Mouse (Mus musculus) heart, adult 8-10 months (tissue): Measurements from ENCODE around the gene Tmem163. TPM values are rescaled to one million over a fixed set of nuclear protein-coding genes. Genes with fewer than 3 reads are reported as not detected.

Experiments used
- DNase-seq: peaks from one replicate; pipeline ENCODE4 v3.0.0; 2022; ENCODE audit warnings: low spot score
- total RNA-seq, 4 experiments: library from RNA; stranded (reverse); gene quantifications; 2 replicates each; pipeline ENCODE4 v1.2.4; 2022

Tmem163 gene
- 1 to 10 TPM; 5.3 to 8.2 (median 6.3) TPM for total RNA-seq

DNA sequence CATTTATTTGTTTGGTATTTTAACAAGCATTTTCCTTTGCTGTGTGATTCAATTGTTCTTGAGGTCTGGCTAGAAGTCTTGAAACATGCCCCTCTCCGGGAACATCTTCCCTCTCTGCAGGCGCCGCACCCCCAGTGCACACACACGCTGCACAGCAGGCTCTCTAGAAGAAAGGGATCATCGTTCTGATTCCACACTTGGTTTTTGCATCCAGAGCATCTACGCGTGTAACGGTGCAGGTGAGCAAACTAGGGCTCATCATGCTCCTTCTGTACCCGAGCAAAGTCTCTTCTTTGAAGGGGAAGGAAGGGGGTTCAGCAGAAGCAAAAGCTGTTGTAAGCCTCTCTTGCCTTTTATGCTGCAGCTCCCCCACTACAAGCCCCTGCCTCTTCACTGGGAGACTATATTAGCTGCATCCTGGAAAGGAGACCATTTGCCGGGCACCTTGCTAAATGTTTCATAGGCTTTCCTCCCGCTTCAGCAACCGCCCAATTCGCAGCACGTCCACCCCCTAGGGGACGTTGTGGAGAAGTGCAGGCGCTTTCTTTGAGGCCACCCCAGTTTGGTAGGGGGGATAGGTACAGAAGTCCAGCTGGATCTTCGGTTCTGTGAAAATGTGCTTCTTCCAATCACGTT, at the start of gene Tmem163:
Gene Tmem163, minus strand, starts transcription at position 51 of the 636 bp plus-strand sequence.
- no peak for DNase-seq

DNA sequence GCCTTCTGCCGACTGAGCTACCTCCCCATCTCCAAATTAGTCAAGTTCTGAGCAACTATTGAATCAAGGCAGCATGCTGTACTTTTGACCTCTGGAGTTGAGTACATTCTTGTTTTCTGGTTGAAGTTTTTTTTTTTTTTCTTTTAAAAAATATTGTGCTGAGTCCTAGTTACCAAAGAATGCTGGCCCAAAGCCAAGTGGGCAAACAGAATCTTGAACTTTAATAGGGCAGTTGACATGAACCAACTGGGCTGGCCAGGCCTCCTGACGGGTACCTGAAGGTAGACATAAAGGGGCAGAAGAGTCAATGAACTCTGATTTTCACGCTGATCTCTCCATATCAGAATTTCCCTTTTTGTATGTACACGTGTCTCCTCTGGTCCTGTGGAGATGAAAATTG, 49.7 kb upstream of the Tmem163 start, which contains the start of gene Acmsd:
Gene Acmsd, plus strand, starts transcription at position 318 of the 400 bp plus-strand sequence.
- no peak for DNase-seq

DNA sequence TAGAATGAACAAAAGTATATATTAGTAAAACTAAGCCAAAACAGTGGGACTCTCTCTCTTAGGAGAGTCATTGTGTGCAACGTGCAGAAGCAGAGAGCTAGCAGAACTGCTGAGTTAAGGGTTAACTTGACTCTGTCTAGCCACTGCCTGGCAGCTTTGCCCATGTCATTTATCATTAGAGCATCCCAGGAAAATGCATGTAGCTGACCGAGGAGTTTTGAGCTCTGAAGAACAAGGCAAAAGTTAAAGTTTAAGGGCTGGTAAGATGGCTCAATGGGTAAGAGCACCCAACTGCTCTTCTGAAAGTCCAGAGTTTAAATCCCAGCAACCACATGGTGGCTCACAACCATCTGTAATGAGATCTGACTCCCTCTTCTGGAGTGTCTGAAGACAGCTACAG, 44.2 kb upstream of the Tmem163 start:
- DNase-seq: no peak

DNA sequence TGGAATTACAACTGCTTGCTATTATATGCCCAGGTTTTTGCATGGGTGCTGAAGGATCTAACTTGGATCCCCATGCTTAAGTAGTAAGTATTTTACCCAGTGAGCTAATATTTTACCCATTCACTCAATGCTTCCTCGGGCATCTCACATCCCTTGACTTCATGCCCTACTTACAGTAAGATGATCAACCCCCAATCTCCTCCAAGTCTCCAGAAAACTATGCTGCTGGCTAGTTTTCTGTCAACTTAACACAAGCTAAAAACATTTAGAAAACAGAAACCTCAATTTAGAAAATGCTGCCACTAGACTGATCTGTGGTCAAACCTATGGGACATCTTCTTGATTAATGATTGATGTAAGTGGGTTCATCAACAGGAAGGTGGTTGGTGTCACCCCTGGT, 38.9 kb upstream of the Tmem163 start:
- DNase-seq: no peak

DNA sequence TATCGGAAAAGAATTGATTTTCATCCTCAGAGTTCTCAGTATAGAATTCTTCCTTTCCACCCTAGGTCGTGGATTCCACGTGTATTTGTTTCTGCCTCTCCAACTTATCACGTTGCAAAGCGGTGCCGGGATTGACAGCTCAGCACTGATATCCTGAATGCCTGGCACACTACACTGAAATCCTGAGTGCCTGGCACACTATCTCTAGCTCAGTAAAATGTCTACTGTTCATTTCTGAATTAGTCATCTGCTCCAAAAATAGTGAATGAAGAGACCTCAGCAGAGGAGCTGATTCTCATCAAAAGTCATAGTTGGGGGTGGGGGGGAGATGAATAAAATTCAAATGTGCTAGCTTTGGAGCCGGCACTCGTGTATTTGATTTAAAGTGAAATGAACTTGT, 37.1 kb upstream of the Tmem163 start:
- peak; percentile 26 for DNase-seq

DNA sequence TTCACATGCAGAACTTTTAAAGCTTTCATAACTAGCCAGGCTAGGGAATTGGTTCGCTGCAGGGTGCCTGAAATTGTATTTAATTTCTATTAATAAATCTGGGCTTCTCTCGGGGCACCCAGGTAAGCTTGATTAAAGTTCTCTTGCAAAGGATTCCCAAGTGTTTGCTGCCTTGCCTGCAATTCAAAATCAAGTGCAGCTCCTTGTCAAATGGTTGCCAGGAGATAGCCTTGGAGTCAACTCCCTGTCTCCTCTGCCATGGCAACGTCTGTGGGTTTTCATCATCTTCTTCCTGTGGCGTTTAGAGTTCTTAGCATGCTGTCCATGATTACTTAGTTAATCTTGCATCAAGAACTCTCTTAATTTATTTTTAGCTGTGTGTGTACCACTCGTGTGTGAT, 26.9 kb upstream of the Tmem163 start:
- no peak for DNase-seq

DNA sequence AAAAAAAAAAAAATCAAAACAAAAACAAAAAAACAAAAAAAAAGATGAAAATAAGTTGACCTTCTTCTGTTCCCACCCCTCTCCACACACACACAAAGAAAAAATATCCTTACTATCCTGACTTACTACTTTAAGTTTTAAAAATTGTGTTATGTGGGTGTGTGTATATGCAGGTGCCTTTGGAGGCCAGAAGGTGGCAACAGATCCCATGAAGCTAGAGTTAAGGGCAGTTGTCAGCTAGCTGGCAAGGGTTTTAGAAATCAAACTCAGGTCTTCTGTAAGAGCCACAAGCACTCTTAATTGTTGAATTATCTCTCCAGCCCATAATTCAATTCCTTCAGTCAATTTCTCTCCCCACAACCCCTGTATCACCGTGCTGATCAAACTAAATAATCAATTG, 22.8 kb upstream of the Tmem163 start:
- DNase-seq: no peak

DNA sequence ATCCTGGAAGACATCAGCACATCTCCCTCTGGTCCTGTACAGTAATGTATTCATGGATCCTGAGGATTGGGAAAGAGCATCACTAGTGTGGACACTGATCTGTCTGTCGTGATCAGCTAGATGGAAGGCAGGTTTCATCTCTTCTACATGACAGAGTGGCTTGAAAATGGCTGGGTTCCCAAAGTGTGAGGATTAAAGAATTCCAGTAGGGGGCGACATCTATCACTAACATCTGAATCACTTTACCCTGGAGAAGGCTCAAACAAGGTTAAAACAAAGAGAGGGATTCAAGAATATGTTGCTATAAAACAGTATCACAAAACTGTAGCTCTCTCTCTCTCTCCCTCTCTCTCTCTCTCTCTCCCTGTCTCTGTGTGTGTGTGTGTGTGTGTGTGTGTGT, 17.2 kb upstream of the Tmem163 start:
- DNase-seq: no peak

DNA sequence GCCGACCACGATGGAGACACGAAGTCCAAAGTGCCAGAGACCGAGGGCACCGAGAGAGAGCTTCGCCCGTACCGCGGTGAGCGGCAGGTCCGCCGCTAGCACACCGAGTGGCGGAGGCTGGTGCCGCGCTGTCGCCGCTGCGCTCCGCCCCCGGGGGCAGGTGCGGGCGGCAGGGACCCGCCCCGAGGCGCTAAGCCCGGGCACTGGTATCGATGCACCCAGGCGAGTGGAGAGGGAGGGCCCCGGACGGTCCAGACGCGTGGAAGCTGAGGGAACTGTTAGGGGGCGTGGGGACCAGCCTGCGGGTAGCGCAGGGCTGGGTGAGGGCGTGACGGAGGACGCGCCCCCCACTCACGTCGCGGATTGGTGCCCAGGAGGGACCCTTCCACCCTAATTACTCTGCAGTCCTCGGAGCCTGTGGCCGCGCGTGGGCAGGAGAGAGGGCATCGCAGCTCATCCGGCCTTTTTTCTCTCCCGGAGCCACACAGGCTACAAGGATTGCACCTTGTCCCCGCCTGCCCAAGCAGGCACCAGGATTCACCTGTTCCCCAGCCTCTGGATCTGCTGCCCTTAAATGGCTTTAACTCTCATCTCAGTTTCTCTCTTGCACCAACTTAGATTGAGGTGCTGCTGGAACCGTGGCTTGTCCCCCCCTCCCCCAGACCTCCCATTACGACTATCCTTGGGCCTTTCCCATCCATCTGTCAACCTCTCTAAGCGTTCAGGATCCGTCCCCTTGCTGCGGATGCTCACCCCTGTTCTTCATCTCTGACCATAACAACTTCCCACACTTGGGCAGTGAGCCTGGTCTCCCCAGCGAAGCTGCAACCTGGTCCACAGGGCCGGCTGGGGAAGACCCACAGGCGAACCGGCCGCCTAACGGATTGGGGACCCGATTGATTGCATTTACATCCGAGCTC, 1.4 kb downstream of the Tmem163 start:
- no peak for DNase-seq

DNA sequence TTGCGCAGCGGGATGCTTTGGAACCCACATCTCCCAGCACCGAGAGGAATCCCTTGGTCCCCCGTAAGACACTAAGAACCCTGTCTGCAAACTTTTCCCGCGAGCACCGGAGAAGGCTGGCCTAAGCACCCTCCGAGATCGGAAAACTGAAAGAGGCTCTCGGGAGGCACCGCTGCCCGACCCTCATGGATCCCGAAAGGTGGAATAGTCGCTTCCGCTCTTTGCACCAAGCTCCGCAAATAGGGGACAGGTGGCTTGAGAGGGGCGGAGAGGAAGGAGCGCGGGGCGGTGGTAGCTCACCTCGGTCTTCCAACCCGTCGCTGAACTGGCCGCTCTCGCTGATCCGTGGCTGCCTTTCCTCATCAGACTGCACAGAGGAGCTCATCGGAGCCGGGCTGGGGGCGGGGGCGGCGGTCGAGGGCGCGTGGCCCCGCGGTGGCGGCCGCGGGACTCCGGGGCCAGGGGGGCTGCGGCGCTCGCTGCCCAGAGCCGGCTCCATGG, 2.2 kb downstream of the Tmem163 start:
- no peak for DNase-seq

DNA sequence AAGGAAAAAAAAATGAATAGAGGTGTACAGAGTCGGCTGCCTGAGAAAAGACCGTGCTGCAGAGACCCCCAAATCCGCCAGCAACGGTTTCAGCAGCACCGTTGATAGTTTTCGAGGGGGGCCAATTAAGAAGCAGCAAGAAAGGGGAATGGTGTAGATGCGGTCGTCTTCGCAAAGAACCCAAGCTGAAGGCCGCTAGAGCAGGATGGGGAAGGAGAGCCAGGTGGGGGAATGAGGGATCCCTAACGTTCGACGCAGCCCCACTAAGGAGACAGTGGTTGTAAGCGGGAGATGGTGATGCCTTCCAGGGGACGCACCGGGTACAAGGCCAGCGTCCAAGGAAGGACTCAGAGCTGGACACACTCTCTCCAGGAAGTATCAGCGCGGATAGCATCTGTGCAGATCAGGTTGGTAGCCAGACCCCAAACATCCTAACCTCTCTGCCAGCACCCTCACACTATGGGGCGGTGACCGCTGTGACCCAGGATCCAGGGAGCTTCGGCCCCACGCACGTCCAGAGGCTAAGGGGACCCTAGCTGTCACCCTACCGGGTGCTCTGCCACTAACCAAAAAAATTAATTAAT, 2.7 kb downstream of the Tmem163 start:
- no peak for DNase-seq

DNA sequence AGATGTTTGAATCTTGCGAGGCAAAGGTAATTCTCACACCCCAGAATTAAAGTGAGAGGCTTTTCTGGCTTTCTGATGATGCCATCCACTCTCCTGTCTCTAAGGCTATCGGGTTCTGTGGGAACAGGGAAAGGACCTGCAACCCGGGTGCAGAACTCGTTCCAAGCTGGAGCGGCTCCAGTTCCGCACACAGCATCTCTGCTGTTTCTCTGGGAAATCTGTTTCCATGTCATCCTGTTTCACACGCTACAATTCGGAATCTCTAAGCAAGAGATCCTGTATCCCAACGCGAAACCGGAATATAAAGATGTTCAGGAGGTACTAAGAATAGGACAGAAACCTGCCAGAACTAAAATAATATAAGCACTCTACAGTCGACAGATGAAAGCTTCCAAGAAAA, 3.2 kb downstream of the Tmem163 start:
- no peak for DNase-seq

DNA sequence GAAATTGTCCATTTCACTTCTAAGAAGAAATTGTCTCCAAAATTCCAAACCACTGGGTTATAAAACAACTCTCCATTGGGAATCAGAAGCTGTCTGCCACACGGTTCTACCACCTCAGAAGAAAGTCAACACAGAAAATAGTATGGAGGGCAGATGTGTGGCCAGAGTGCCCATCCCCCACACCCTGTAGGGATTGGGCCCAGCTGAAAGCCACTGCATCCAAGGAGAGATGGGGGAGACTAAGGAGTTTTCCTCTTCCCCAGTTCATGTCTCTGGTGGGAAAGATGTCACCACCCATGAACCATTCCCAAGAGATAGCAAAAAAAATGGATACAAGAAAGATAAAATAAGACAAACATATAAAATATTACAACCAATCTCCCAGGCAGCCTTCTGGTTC, 4.1 kb downstream of the Tmem163 start:
- DNase-seq: no peak

DNA sequence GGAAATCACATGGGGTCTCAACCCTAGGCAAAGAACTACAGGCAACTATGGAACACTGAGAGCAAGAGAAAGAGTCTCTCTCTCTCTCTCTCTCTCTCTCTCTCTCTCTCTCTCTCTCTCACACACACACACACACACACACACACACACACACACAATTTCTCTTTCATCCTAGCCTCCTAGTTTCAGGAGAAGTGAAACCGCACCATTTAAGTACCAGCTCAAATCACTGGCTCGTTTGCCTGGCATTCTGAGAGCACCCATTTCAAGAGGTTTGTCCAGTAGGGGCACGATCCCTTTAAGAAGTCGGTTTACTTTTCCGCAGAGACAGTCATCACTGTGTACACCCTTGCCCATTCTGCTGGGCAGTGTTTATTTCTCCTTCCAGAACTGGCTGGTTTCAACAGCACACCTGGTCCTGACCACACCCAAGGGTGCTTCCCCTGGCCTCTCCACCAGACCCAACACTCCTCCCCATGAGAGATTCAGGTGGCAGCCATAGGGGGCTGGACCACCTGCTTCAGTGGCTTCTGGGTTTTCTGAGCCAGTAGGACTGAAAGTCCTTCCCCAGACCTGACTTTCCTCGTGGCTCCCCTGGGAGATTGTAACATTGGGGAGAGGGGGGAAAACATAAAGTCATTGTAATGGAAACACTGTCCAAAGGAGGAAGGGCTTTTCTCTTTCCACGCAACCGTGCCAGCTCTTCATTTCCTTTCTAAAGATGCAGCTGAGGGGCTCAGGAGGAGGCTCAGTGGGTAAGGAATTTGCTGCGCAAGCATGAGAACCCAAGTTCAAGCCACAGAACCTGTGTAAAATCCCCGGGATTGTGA, 5.9 kb downstream of the Tmem163 start:
- no peak for DNase-seq

DNA sequence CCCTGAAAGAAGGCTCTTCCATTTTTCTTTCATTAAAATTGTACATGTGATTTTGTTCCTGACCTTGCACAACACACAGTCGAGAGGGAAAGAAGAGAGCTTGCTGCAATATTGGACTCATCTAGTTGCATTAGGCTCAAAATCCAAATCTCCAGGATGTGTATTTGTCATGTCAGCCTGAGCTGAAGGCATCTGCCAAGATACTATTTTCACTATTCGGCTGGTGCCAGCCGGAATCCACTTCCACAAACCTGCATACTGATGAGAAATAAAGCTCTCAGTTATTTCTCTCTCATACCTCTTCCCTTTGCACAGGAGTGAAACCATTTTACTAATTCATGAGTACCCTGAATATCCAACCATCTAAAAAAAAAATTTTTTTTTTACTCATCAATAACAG, 11.2 kb downstream of the Tmem163 start:
- DNase-seq: no peak

DNA sequence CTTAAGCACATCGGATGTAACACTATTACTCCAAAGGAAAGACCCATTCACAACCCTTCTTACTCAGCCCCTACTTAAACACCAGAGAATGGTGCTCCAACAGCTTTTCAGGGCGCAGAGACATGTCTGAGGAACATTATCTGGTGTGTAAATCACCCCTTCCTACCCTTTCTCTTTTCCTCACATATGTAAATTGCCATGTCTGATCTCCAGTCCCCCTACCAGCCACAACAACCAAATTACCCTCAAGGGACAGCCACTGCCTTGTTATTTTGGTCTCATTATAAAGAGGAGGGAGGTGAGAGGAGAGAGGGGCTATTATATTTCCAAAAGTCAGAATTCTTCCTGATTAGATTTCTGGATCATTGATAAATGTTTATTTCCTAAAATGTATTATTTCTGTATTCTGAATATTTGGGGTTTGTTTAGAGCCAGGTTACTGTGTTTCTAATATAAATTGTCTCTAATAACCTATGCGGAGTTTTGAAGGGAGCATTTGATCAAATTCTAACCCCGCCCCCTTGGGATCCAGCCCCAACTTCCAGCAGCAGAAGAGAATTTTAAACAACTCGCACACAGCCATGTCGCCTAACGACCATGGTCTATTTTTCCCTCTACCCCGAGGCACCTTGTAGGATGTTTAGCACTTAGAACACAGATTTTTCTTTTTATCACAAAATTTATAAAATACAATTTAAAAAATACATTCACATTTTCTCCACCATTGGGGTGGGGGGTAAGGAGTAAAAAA, 12.1 kb downstream of the Tmem163 start:
- no peak for DNase-seq

DNA sequence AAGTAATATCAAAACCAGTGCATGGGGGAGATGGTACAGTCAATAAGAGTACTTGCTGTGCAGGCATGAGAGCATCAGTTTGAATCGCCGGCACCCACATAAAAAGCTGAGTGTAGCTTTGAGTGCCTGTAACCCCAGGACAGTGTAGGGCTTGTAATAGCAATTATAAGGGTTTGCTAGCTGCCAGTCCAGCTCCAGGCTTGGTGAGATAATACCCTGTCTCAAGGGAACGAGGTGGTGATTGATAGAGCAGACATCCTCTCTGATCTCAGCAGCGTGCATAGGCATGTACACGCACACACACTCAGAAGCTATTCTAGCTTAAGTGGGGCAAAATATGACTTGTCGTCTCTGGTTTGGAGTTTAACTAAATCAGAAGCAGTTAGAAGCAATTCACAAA, 13.1 kb downstream of the Tmem163 start:
- DNase-seq: no peak

DNA sequence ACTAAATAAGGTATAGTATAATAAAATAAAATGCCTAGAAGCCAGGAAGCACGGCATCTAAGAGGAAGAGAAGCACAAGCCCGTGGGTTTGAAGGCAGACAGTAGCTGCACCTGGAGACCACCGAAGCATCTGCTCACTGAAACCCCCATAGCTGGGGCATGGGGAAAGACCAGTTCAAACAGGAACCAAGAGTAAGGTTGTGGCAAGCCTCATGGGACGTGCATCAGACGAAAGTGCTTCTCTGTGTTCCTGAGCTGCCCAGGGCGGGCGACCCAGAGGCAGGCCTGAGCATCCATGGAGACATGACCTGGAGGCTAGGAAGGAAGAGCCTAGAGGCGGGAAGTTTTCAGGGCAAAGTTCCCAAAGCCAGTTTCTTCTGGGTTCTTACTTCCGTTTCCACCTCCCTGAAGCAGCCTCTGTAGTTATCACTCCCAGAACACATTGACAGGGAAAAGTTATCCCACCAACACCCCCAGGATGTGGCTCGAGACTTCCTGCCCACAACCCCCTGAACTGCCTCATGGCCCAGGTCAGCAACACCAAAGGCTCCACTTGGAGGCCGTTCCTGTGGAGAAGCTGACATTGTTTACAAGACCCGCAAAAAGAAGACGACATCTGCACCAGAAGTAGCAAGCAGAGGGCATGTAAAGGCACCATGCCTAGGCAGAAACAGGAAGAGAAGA, 16.8 kb downstream of the Tmem163 start:
- DNase-seq: no peak

DNA sequence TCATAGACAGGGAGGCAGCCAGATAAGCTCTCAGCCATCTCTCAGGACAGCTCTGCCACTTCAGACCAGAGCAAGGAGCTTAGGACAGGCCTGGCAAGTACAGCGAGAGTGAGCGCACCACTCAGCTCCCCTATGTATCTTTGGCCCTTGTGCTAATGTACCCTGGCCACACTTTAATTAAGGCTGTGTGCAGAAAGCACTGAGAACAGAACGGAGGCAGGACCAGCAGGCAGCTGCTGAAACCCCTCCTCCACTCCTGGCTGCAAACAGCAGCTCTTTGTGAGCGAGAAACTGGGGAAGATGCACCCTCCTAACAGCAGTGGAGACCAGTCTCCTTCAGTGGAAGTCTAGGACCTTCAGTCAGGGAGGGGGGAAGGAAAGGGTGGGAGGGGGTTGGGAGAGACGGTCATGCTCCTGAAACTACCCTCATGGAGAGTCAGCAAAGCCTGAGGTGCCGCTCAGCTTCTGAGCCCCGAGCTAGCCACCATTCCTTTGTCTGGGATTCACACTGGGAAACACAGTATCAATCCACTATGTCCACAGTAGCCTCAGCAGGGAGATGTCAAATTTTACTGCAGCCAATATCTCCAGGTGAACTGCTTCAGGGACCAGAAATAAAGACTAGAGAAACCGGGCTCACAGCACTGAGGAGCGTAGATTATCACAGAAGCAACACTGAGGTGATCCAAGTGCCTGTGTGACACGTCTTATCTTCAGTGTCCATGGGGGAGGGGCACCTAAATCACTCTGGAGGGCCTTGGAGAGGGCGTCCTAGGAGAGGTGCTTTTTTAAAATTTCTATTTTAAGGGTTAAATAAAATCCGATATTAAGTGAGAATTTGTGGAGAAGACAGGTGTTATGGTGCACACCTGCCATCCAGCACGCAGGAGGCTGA, 18.0 kb downstream of the Tmem163 start:
- DNase-seq: no peak
